8 mouse cellular contexts compared by ENCODE assay signal in genomic region chr6:114900194-114900593, GRCm38 (mm10).
A peak's percentile ranks its signal among the peaks of the same experiment; 100 is the strongest.
DNase-seq lines count a peak whose midpoint lies in the region; ATAC-seq and TF ChIP-seq lines count a peak whose summit lies in the region.

No protein-coding gene starts in this region.

- H3K36me3 ChIP-seq in heart, embryonic 13.5 days, result peaks cover 45% of the 10 kb centered on the region
- H3K36me3 ChIP-seq in ES-E14 (ENCODE audit: control insufficient read depth, insufficient read depth, low read length, poor library complexity, severe bottlenecking), result no peaks in the 10 kb centered on the region
- H3K36me3 ChIP-seq in forebrain, embryonic 15.5 days, result no peaks in the 10 kb centered on the region
- H3K36me3 ChIP-seq in liver, embryonic 15.5 days (replicated peaks), result no peaks in the 10 kb centered on the region; the same call in 1 of the 2 replicates

- no peak for DNase-seq in heart, postnatal 10 days
- no peak for DNase-seq in ES-E14 (ENCODE audit: low read depth, low spot score)
- DNase-seq in frontal cortex, adult 2 months (ENCODE audit: extremely low spot score in 1 of 2, low spot score in 1 of 2), result no peak
- DNase-seq in ovary, adult 18-20 months (ENCODE audit: low spot score), result no peak
- DNase-seq in left cerebral cortex, postnatal 25 days (ENCODE audit: low spot score in 2 of 2), result no peak

- H3K4me2 ChIP-seq in heart, embryonic 13.5 days, result peak overlapping the region; percentile 61
- peak overlapping the region; percentile 30 for H3K4me2 ChIP-seq in forebrain, embryonic 15.5 days (replicated peaks)
- H3K4me2 ChIP-seq in liver, embryonic 15.5 days, result peak overlapping the region; percentile 67; the same call in 1 of the 2 replicates

- no peak for ATAC-seq in heart, embryonic 13.5 days (ENCODE audit: extremely low read depth, insufficient number of reproducible peaks, low FRiP score, low TSS enrichment)
- ATAC-seq in forebrain, embryonic 15.5 days (replicated peaks), result 0 out of 2 replicates have a peak, but pooled peaks have one; percentile 44
- no peak for ATAC-seq in liver, embryonic 15.5 days (ENCODE audit: insufficient read depth)

- H3K27me3 ChIP-seq in heart, embryonic 13.5 days (replicated peaks), result no peaks in the 10 kb centered on the region
- H3K27me3 ChIP-seq in forebrain, embryonic 15.5 days, result no peaks in the 10 kb centered on the region
- H3K27me3 ChIP-seq in liver, embryonic 15.5 days, result no peaks in the 10 kb centered on the region

- peak overlapping the region; percentile 21 for H3K4me3 ChIP-seq in heart, embryonic 13.5 days
- peak overlapping the region; percentile 4 to 39; a peak in 2 of 4 replicates for H3K4me3 ChIP-seq in ES-E14 (ENCODE audit: insufficient read depth in 1 of 2, low read depth in 1 of 2, low read length in 2 of 2, poor library complexity in 1 of 2, severe bottlenecking in 1 of 2)
- no peak overlapping the region for H3K4me3 ChIP-seq in forebrain, embryonic 15.5 days
- H3K4me3 ChIP-seq in liver, embryonic 15.5 days (replicated peaks), result no peak overlapping the region

- 30% methylated on average over 10 of the region's 10 CpGs for WGBS in heart, embryonic 13.5 days
- WGBS in forebrain, embryonic 15.5 days, result 12% methylated on average over 10 of the region's 10 CpGs
- 67% methylated on average over 10 of the region's 10 CpGs for WGBS in liver, embryonic 15.5 days (ENCODE audit: insufficient replicate concordance)

- no peaks in the 10 kb centered on the region for H3K9me3 ChIP-seq in heart, embryonic 13.5 days
- no peaks in the 10 kb centered on the region for H3K9me3 ChIP-seq in ES-E14 (ENCODE audit: control insufficient read depth, insufficient read depth, low read depth, low read length)
- H3K9me3 ChIP-seq in forebrain, embryonic 15.5 days, result no peaks in the 10 kb centered on the region
- no peaks in the 10 kb centered on the region for H3K9me3 ChIP-seq in liver, embryonic 15.5 days (replicated peaks)

- intact Hi-C loops in heart, postnatal 10 days (cut with DNase I), result loop anchor here (2.0 kb wide), 1 partner anchor 19 kb away; no protein-coding TSS in a partner anchor
- intact Hi-C loops in left cerebral cortex, postnatal 25 days (cut with DNase I), result no loop called here

- H3K27ac ChIP-seq in heart, embryonic 13.5 days (replicated peaks), result peak overlapping the region; percentile 81
- H3K27ac ChIP-seq in ES-E14 (ENCODE audit: insufficient read depth, low read depth, low read length, poor library complexity, severe bottlenecking), result no peak overlapping the region
- H3K27ac ChIP-seq in forebrain, embryonic 15.5 days (replicated peaks), result peak overlapping the region; percentile 52
- H3K27ac ChIP-seq in liver, embryonic 15.5 days (replicated peaks), result peak overlapping the region; percentile 87; the same call in 1 of the 2 replicates

- peak overlapping the region; percentile 69 for H3K9ac ChIP-seq in heart, embryonic 13.5 days
- 0 out of 2 replicates have a peak overlapping the region, but pooled peaks have one; percentile 21 for H3K9ac ChIP-seq in ES-E14 (ENCODE audit: insufficient read depth, low read depth, low read length, poor library complexity, severe bottlenecking)
- H3K9ac ChIP-seq in forebrain, embryonic 15.5 days (replicated peaks), result no peak overlapping the region
- no peak overlapping the region for H3K9ac ChIP-seq in liver, embryonic 15.5 days

- H3K4me1 ChIP-seq in heart, embryonic 13.5 days, result peaks cover 94% of the 10 kb centered on the region
- peaks cover 0 to 7% of the 10 kb centered on the region in 2 experiments; a peak in 1 of 4 replicates for H3K4me1 ChIP-seq in ES-E14 (ENCODE audit: control insufficient read depth in 2 of 2, insufficient read depth in 2 of 2, low read length in 2 of 2, poor library complexity in 1 of 2)
- H3K4me1 ChIP-seq in forebrain, embryonic 15.5 days, result peaks cover 52% of the 10 kb centered on the region
- H3K4me1 ChIP-seq in liver, embryonic 15.5 days (replicated peaks), result peaks cover 65% of the 10 kb centered on the region

- in situ Hi-C loops in ES-E14 (cut with MboI; ENCODE audit: low sequenced_read_pairs in 2 of 2, unreplicated experiment in 2 of 2), result loop anchor here in 1 of 2 experiments (25.0 kb wide), 1 partner anchor 112 kb away; no protein-coding TSS in a partner anchor

TF ChIP-seq in ES-E14, 5 proteins besides CTCF, POLR2A, EP300 and RAD21:
- TF ChIP-seq ZC3H11A (IDR thresholded peaks at IDR 0.05; ENCODE audit: borderline replicate concordance, low read depth, low read length), result no peak
- TF ChIP-seq ZNF384 (IDR thresholded peaks at IDR 0.05; ENCODE audit: low read depth, low read length), result no peak
- no peak for TF ChIP-seq HCFC1 (IDR thresholded peaks at IDR 0.05; ENCODE audit: borderline replicate concordance, insufficient read depth, low read length)
- no peak for TF ChIP-seq CHD2 (IDR thresholded peaks at IDR 0.05; ENCODE audit: low read depth, low read length)
- TF ChIP-seq MAFK (IDR thresholded peaks at IDR 0.05; ENCODE audit: insufficient read depth, low read depth, low read length), result no peak

Comparison
In these comparisons a context has a peak if more than half of its experiments do, and no peak if none do; other contexts are left out.
1. H3K4me3 ChIP-seq: peak in heart, embryonic 13.5 days (single experiment) and ES-E14 (2 of 2); none in forebrain, embryonic 15.5 days (single experiment) and liver, embryonic 15.5 days (single experiment).
2. H3K9ac ChIP-seq: peak in heart, embryonic 13.5 days (single experiment) and ES-E14 (single experiment); none in forebrain, embryonic 15.5 days (single experiment) and liver, embryonic 15.5 days (single experiment).
3. Peak in every context shown above with its lines, with median percentiles within 50 percentile points of each other: H3K4me2 ChIP-seq.